Mouse (Mus musculus): Measurements from ENCODE around the gene Sesn2. TPM values are rescaled to one million over a fixed set of nuclear protein-coding genes. Genes with fewer than 3 reads are reported as not detected.
"Not testable (repeated sequence)": the region's sequence is repeated elsewhere in the genome, so short reads cannot be mapped to it uniquely, and the experiment has no call there.

Gene Sesn2
- polyA plus RNA-seq, 1 experiment: 10.1 TPM

DNA sequence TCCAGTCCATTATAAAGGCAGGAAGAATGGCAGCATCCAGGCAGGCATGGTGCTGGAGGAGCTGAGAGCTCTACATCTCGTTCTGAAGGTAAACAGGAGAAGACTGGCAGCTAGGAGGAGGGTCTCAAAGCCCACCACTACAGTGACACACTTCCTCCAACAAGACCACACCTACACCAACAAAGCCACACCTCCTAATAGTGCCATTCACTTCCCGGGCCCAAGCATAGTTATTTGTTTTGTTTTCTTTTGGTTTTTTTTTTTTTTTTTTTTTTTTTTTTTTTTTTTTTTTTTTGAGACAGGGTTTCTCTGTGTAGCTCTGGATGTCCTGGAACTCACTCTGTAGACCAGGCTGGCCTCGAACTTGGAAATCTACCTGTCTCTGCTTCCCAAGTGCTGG lies 28.2 kb downstream of the Sesn2 start:
- DNase-seq (ENCODE audit: low spot score): not testable (repeated sequence)

GRCm38 (mm10) chr4:132477833-132478232 lies 32.5 kb downstream of the Sesn2 start:
- no peak for DNase-seq (ENCODE audit: low spot score)

- no peak for DNase-seq (ENCODE audit: low spot score)
These were observed 34.1 kb downstream of the Sesn2 start for GRCm38 (mm10) chr4:132475895-132476878.

- no peak for DNase-seq (ENCODE audit: low spot score)
These were observed 35.7 kb downstream of the Sesn2 start for GRCm38 (mm10) chr4:132474631-132475030.

- DNase-seq (ENCODE audit: low spot score): no peak
These were observed 36.9 kb downstream of the Sesn2 start for GRCm38 (mm10) chr4:132473411-132473810.

DNA sequence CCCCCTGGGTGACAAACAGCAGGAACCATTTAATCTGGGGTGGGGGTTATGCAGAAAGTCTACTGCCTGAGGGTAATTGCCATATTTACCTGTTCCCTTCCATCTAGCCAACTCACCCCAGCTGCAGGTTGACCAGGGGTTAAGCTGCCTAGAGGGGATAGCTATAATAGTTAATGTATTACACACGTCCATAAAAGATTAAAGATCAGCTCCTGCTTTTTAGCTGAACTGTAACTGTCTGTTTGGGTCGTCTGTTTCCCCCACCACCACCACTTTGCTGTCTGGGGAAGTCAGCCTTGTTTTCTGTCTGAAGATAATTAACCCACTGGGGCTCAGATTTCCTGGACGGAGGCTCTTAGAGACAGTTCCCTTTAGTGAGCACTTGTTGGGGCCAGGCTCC lies 40.4 kb downstream of the Sesn2 start:
- DNase-seq (ENCODE audit: low spot score): no peak

GRCm38 (mm10) chr4:132464255-132464613 lies 46.1 kb downstream of the Sesn2 start:
- no peak for DNase-seq (ENCODE audit: low spot score)

- DNase-seq (ENCODE audit: low spot score): peak; percentile 82
These were observed 46.7 kb downstream of the Sesn2 start, which contains the start of gene Med18 for GRCm38 (mm10) chr4:132463430-132464254. Gene Med18 (minus strand): TSS chr4:132463921.

DNA sequence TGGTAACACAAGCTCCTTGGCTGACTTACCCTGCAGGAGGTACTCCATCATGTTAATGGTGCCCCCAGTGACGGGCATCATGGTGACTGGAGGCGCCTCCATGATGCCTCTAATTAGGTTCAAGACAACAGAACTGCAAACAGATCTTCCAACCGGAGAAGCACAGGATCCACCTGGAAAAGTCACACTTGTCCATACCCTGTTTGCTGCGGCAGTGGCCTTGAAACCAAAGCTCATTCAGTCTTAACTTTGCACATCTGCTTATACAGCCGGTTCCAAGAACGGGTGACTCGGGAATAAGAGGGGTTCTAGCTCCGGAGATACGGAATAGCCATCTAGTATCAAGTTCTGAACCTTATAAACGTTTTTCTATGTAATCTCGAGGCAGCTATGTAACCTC lies 47.5 kb downstream of the Sesn2 start:
- DNase-seq (ENCODE audit: low spot score): no peak

- DNase-seq (ENCODE audit: low spot score): no peak
These were observed 50.1 kb downstream of the Sesn2 start for GRCm38 (mm10) chr4:132460225-132460624.

DNA sequence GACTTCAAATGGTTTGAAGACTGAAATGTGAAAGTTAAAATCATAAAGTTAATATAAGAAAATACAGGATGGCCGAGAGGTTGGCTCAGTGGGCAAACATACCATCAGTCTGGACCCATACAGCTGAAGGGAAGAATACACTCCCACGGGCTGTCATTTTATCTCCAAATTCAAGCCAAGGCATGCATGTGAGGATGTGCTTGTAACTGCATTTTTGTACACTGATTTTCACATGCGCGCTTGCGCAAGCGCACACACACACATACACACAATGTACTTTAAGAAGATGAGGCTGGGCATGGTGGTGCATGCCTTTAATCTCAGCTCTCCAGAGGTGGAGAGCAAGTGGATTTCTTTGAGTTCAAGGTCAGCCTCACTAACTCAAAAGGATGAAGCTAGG lies 54.7 kb downstream of the Sesn2 start:
- no peak for DNase-seq (ENCODE audit: low spot score)

- no peak for DNase-seq (ENCODE audit: low spot score)
These were observed 55.2 kb downstream of the Sesn2 start for GRCm38 (mm10) chr4:132455146-132455545.

DNA sequence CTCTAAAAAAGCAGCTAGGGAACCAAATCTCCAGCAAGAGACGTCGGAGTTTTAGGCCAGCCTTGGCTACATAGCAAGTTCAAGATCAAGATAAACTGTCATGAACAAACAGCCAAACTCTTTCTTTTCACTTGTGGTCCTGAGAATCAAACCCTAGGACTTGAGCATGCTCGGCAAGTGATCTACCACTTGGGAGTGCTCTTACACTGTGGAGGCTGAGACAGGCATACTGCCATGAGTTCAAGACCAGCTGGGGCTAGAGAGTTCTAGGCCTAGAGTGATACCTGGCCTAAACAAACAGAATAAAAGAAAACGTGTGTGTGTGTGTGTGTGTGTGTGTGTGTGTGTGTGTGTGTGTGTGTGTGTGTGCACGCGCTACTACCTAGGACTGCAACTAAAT lies 56.1 kb downstream of the Sesn2 start:
- DNase-seq (ENCODE audit: low spot score): no peak

GRCm38 (mm10) chr4:132449778-132450177 lies 60.5 kb downstream of the Sesn2 start:
- DNase-seq (ENCODE audit: low spot score): no peak

DNA sequence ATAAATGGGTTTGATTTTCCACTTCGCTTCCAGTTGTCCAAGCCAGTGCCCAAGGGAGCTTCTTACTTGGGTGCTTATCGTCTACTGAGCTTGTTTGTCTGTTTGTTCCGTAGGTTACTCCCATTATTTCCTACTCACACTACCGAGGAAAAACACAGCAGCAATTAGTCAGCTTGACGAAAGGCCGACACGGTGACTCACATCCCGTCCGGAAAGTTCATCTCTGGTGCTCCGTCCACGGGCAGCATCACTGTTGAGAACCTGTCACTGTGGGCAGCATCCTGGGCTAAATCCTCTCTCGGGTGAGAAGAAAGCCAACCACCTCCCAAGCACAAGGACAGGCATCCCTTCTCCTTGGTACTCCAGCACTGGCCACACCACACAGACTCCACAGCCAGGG lies 64.2 kb downstream of the Sesn2 start:
- DNase-seq (ENCODE audit: low spot score): no peak

GRCm38 (mm10) chr4:132444516-132444915 lies 65.8 kb downstream of the Sesn2 start:
- no peak for DNase-seq (ENCODE audit: low spot score)

Other genes with a start within 250 kb of the Sesn2 start
- 9.7 and 12.1 TPM in 2 replicates for gene Gmeb1, start 248.9 kb downstream of the Sesn2 start, polyA plus RNA-seq (2012; rRNA removed)
- gene Taf12, start 236.1 kb downstream of the Sesn2 start, polyA plus RNA-seq (2012; rRNA removed): 19.4 and 23.4 TPM in 2 replicates
- gene Rab42, start 207.1 kb downstream of the Sesn2 start, polyA plus RNA-seq (2012; rRNA removed): 2.3 and 3.6 TPM in 2 replicates
- 12.3 and 22.9 TPM in 2 replicates for gene Trnau1ap, start 181.0 kb downstream of the Sesn2 start, polyA plus RNA-seq (2012; rRNA removed)
- 7.5 and 8.7 TPM in 2 replicates for gene Rcc1, start 156.9 kb downstream of the Sesn2 start, polyA plus RNA-seq (2012; rRNA removed)
- 9.1 and 14.1 TPM in 2 replicates for gene Phactr4, start 88.0 kb downstream of the Sesn2 start, polyA plus RNA-seq (2012; rRNA removed)
- 5.6 and 7.5 TPM in 2 replicates for gene Med18, start 46.6 kb downstream of the Sesn2 start, polyA plus RNA-seq (2012; rRNA removed)
- 367 and 421 TPM in 2 replicates for gene Atpif1, start 23.2 kb upstream of the Sesn2 start, polyA plus RNA-seq (2012; rRNA removed)
- 138 and 139 TPM in 2 replicates for gene Dnajc8, start 25.0 kb upstream of the Sesn2 start, polyA plus RNA-seq (2012; rRNA removed)
- 10.2 and 11.3 TPM in 2 replicates for gene Ptafr, start 53.6 kb upstream of the Sesn2 start, polyA plus RNA-seq (2012; rRNA removed)
- 17.3 and 17.6 TPM in 2 replicates for gene Eya3, start 128.5 kb upstream of the Sesn2 start, polyA plus RNA-seq (2012; rRNA removed)
- gene Xkr8, start 222.0 kb upstream of the Sesn2 start, polyA plus RNA-seq (2012; rRNA removed): 3.9 and 6.0 TPM in 2 replicates
- gene Smpdl3b, start 246.8 kb upstream of the Sesn2 start, polyA plus RNA-seq (2012; rRNA removed): 24.0 and 26.4 TPM in 2 replicates